Mouse (Mus musculus) stomach, postnatal 0 days (tissue): ENCODE measurements at regions not wholly inside any gene's neighbourhood (a gene's known extent, or its start where the extent isn't known, plus 50 kb on each side); places are given as distances from the start of the nearest gene placed in this dataset.
"Not testable (repeated sequence)": the region's sequence is repeated elsewhere in the genome, so short reads cannot be mapped to it uniquely, and the experiment has no call there.

Source experiments
- ATAC-seq: fragments of 200-750 bp; cut with Nextera tagmentation; 2 replicates; pipeline ENCODE4 v1.8.0; 2017; ENCODE audit not compliant: low FRiP score, low TSS enrichment
- DNase-seq: peaks from one replicate; pipeline ENCODE4 v3.0.0-alpha.2; 2016; ENCODE audit warnings: low spot score
- H3K27ac ChIP-seq: fragments of 300-500 bp; sonication (generic); replicated peaks from 2 replicates; pipeline ENCODE4 v1.5.1; 2014; ENCODE audit warnings: mild to moderate bottlenecking, control low read depth
- H3K27me3 ChIP-seq: fragments of 300-500 bp; sonication (generic); 2 replicates; pipeline ENCODE4 v1.6.1; 2014; ENCODE audit warnings: low read length; ENCODE audit not compliant: control insufficient read depth, insufficient read depth
- H3K36me3 ChIP-seq: fragments of 300-500 bp; sonication (generic); 2 replicates; pipeline ENCODE4 v1.6.1; 2014; ENCODE audit warnings: low read length, mixed read lengths; ENCODE audit not compliant: control insufficient read depth, insufficient read depth
- H3K4me1 ChIP-seq: fragments of 300-500 bp; sonication (generic); replicated peaks from 2 replicates; pipeline ENCODE4 v1.6.1; 2014; ENCODE audit warnings: antibody characterized with exemption; ENCODE audit not compliant: control insufficient read depth, insufficient read depth
- H3K4me2 ChIP-seq: fragments of 300-500 bp; sonication (generic); replicated peaks from 2 replicates; pipeline ENCODE4 v1.6.1; 2014; ENCODE audit warnings: low read depth, mild to moderate bottlenecking, control low read depth, moderate library complexity
- H3K4me3 ChIP-seq: fragments of 300-500 bp; sonication (generic); 2 replicates; pipeline ENCODE4 v1.5.1; 2014; ENCODE audit warnings: low read depth, low read length, control low read depth
- H3K9ac ChIP-seq: fragments of 300-500 bp; sonication (generic); 2 replicates; pipeline ENCODE4 v1.6.1; 2014; ENCODE audit warnings: mild to moderate bottlenecking, low read length, control low read depth, mixed read lengths
- H3K9me3 ChIP-seq: fragments of 300-500 bp; sonication (generic); 2 replicates; pipeline ENCODE4 v1.6.1; 2016; ENCODE audit warnings: low read length; ENCODE audit not compliant: control insufficient read depth
- CTCF ChIP-seq: IDR thresholded peaks from 2 replicates; pipeline ENCODE4 v1.5.1; 2016; ENCODE audit warnings: antibody characterized with exemption, low read depth, mild to moderate bottlenecking, moderate library complexity
- EP300 ChIP-seq: optimal IDR thresholded peaks from 2 replicates; pipeline ENCODE3; 2016; ENCODE audit warnings: antibody characterized with exemption
- WGBS: fragments of 180-500 bp; shearing (Covaris S2); extraction: QIAGEN DNeasy Blood & Tissue Kit; methylation state at CpG from one replicate; pipeline ENCODE4 v1.1.7; 2014; 5-methylcytosine and 5-hydroxymethylcytosine counted together

- H3K36me3 ChIP-seq, H3K9ac ChIP-seq, H3K4me3 ChIP-seq, H3K27ac ChIP-seq, DNase-seq, ATAC-seq, H3K4me1 ChIP-seq, H3K4me2 ChIP-seq, H3K9me3 ChIP-seq, H3K27me3 ChIP-seq: not testable (repeated sequence)
- 96% methylated on average over 1 of the region's 2 CpGs for WGBS
Observed at GRCm38 (mm10) chr17:17197229-17197628, 76.0 kb downstream of the Zfp97 start.

- Histone ChIP-seq H3K36me3 (no peaks in the 10 kb centered on the region), H3K27ac (no peak overlapping the region), H3K27me3 (no peaks in the 10 kb centered on the region), H3K4me1 (no peaks in the 10 kb centered on the region), H3K4me2 (no peak overlapping the region), H3K9ac (no peak overlapping the region), H3K9me3 (no peaks in the 10 kb centered on the region), H3K4me3 (no peak overlapping the region)
- TF ChIP-seq EP300, result no peak
- no peak for TF ChIP-seq CTCF
- 30% methylated on average over 2 of the region's 2 CpGs for WGBS
- no peak for DNase-seq
- no peak for ATAC-seq
Observed at GRCm38 (mm10) chr17:17229069-17229468, 107.9 kb downstream of the Zfp97 start.

- peak overlapping the region; percentile 58; the same call in 1 of the 2 replicates for H3K27ac ChIP-seq
- WGBS, result under 1% methylated on average over 18 of the region's 22 CpGs
Observed at GRCm38 (mm10) chr17:17234329-17235185, 113.3 kb downstream of the Zfp97 start.

GRCm38 (mm10) chr17:17235186-17235482 is 113.9 kb downstream of the Zfp97 start:
- not testable (repeated sequence) for H3K36me3 ChIP-seq, ATAC-seq, H3K27me3 ChIP-seq, H3K4me1 ChIP-seq, DNase-seq, H3K9me3 ChIP-seq
- peak overlapping the region; percentile 51 for H3K4me3 ChIP-seq
- H3K4me2 ChIP-seq, result peak overlapping the region; percentile 52
- 0% methylated on average over 5 of the region's 5 CpGs for WGBS
- peak overlapping the region; percentile 58; the same call in 1 of the 2 replicates for H3K27ac ChIP-seq
- peak overlapping the region; percentile 50 for H3K9ac ChIP-seq

More at GRCm38 (mm10) chr17:17234329-17235185, 113.3 kb downstream of the Zfp97 start:
- H3K4me1 ChIP-seq, H3K27me3 ChIP-seq, H3K36me3 ChIP-seq, H3K9me3 ChIP-seq: not testable (repeated sequence)
- Histone ChIP-seq H3K9ac (peak overlapping the region; percentile 50), H3K4me2 (peak overlapping the region; percentile 55), H3K4me3 (peak overlapping the region; percentile 51)
- ATAC-seq (peak; percentile 100), DNase-seq (peak; percentile 89)
